Mouse (Mus musculus): ENCODE results near the gene Pnkp. TPM values are rescaled to one million over a fixed set of nuclear protein-coding genes. Genes with fewer than 3 reads are reported as not detected.

Pnkp gene
- polyA plus RNA-seq, 1 experiment from 2014 or later: 21.6 TPM

DNA sequence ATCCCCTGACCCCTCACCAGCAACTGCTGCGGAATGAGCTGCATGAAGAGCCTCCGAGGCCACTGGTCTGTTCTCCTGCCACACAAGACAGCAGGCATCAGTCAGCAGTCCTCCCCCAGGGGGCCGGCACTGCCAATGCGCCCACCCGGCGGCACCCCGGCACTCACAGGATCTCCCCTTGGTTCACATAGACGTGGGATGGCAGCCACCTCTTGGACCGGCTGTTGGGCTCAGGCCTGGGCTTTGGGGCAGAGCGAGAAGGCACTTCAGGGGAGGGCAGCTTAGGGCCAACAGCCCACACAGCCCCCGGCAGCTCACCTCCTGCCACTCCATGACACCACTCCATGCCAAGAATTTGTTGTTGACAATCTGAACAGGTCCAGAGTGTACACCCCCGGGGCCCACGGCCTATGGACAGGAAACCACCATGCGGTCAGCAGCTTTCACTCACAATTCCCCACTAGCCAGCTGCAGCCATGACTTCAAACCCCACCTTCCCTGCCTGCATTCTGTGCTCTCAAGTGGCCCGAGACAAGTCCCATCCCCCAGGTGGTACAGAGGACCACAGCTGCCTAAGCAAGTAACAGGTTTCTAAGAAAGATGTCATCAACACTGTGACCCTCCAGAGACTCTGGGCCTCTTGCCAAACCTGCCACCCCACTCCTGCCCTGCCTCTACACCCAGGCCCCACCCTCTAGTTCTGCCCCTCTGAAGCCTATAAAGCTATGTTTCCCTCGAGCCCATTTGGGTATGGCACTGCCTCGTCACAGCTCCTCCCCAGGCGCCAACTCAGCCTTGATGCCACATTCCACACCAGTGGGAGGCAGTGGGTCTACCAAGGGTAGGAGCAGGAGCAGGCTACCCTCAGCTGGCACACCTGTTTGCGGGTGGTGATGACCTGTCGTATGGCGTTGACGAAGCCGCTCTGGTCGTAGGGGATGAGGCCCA lies 7.9 kb downstream of the Pnkp start:
- H3K27ac ChIP-seq (replicated peaks; ENCODE audit: low read depth, low read length): no peak overlapping the region
- H3K4me1 ChIP-seq (ENCODE audit: control insufficient read depth, insufficient read depth, low read length): peaks cover 6% of the 10 kb centered on the region; the same call in 1 of the 2 replicates
- H3K27me3 ChIP-seq (ENCODE audit: control insufficient read depth, insufficient read depth, low read length): no peaks in the 10 kb centered on the region
- H3K36me3 ChIP-seq (replicated peaks; ENCODE audit: control insufficient read depth, insufficient read depth, low read depth, low read length): peaks cover 23% of the 10 kb centered on the region
- H3K9me3 ChIP-seq (replicated peaks; ENCODE audit: control insufficient read depth, low read length): no peaks in the 10 kb centered on the region
- 88% methylated on average over 24 of the region's 24 CpGs for WGBS
- ATAC-seq (replicated peaks; ENCODE audit: insufficient number of reproducible peaks, low FRiP score, low TSS enrichment, low read depth) (no peak), DNase-seq (ENCODE audit: low spot score) (no peak)
- no peak overlapping the region for H3K9ac ChIP-seq (replicated peaks; ENCODE audit: low read length)
- no peak overlapping the region for H3K4me2 ChIP-seq (ENCODE audit: low read depth, low read length)
- no peak overlapping the region for H3K4me3 ChIP-seq (ENCODE audit: low read depth, low read length)

DNA sequence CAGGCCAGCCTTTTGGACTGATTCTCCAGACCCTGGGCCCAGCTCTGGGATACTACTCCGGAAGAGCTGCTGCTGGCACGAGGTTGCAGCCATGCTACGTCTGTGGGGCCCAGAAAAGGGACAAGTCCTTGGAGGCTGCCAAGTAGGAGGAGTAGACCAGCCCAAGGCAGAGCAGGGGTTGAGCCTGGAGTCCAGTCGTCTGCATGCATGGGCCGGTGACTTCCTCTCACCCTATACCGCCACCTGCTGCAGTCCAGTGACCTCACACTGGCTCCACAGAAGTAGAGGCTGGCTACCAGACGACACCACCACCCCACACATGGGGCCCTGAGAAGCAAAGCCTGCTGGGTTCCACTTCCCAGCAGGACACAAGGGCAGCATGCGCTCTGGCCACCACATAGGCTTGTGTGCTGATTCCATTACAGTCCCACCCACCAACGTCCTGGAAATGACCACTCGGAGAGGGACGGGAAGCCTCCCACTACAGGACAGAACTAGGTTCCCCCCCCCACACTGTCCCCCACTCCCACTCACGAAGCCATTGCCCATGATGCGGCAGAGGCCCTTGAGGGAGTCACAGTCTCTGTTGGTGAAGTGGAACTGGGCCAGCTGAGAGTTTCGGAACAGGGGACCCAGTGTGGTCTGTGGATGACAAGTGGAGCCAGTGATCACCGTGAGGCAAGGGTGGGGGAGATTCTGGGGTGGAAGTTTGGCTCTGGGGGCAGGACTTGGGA lies 9.5 kb downstream of the Pnkp start:
- DNase-seq (ENCODE audit: low spot score) (no peak), ATAC-seq (replicated peaks; ENCODE audit: insufficient number of reproducible peaks, low FRiP score, low TSS enrichment, low read depth) (no peak)
- WGBS: 69% methylated on average over 15 of the region's 15 CpGs
- Histone ChIP-seq H3K27me3 (ENCODE audit: control insufficient read depth, insufficient read depth, low read length) (no peaks in the 10 kb centered on the region), H3K36me3 (replicated peaks; ENCODE audit: control insufficient read depth, insufficient read depth, low read depth, low read length) (peaks cover 23% of the 10 kb centered on the region), H3K4me2 (ENCODE audit: low read depth, low read length) (peak overlapping the region; percentile 4; the same call in 1 of the 2 replicates), H3K4me1 (ENCODE audit: control insufficient read depth, insufficient read depth, low read length) (peaks cover 6% of the 10 kb centered on the region; the same call in 1 of the 2 replicates), H3K9ac (replicated peaks; ENCODE audit: low read length) (0 out of 2 replicates have a peak overlapping the region, but pooled peaks have one; percentile 13), H3K4me3 (ENCODE audit: low read depth, low read length) (no peak overlapping the region), H3K9me3 (replicated peaks; ENCODE audit: control insufficient read depth, low read length) (no peaks in the 10 kb centered on the region), H3K27ac (replicated peaks; ENCODE audit: low read depth, low read length) (no peak overlapping the region)

- H3K9me3 ChIP-seq (replicated peaks; ENCODE audit: control insufficient read depth, low read length): no peaks in the 10 kb centered on the region
- H3K4me3 ChIP-seq (ENCODE audit: low read depth, low read length): peak overlapping the region; percentile 97
- H3K4me1 ChIP-seq (ENCODE audit: control insufficient read depth, insufficient read depth, low read length): peaks cover 6% of the 10 kb centered on the region; the same call in 1 of the 2 replicates
- ATAC-seq (replicated peaks; ENCODE audit: insufficient number of reproducible peaks, low FRiP score, low TSS enrichment, low read depth) (no peak), DNase-seq (ENCODE audit: low spot score) (no peak)
- no peaks in the 10 kb centered on the region for H3K27me3 ChIP-seq (ENCODE audit: control insufficient read depth, insufficient read depth, low read length)
- peak overlapping the region; percentile 39 for H3K9ac ChIP-seq (replicated peaks; ENCODE audit: low read length)
- peak overlapping the region; percentile 90 for H3K4me2 ChIP-seq (ENCODE audit: low read depth, low read length)
- no peak overlapping the region for H3K27ac ChIP-seq (replicated peaks; ENCODE audit: low read depth, low read length)
- 75% methylated on average over 19 of the region's 19 CpGs for WGBS
- H3K36me3 ChIP-seq (replicated peaks; ENCODE audit: control insufficient read depth, insufficient read depth, low read depth, low read length): peaks cover 22% of the 10 kb centered on the region
These were observed 10.2 kb downstream of the Pnkp start for GRCm38 (mm10) chr7:44867010-44867702.

DNA sequence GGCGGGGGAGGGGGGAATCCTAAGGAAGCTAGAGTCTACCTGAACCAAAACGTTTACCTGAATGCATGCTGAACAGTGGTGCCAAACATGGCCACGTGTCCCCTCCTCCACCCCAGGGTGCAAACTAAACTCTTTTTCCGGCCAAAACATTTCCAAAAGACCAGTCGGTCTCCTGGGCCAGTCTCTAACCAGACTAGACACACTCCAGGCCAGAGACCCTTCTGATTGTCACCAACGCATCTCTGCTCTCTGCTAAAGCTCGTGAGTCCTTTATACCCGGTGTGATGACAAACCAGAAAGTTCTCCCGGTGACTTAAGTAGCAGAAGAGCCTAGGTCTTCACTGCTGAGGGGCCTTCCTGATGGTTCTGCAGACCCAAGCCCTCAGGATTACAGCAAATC lies 10.9 kb downstream of the Pnkp start:
- Histone ChIP-seq H3K4me1 (ENCODE audit: control insufficient read depth, insufficient read depth, low read length) (peaks cover 6% of the 10 kb centered on the region; the same call in 1 of the 2 replicates), H3K27me3 (ENCODE audit: control insufficient read depth, insufficient read depth, low read length) (no peaks in the 10 kb centered on the region), H3K36me3 (replicated peaks; ENCODE audit: control insufficient read depth, insufficient read depth, low read depth, low read length) (peaks cover 16% of the 10 kb centered on the region), H3K9ac (replicated peaks; ENCODE audit: low read length) (peak overlapping the region; percentile 99), H3K4me2 (ENCODE audit: low read depth, low read length) (peak overlapping the region; percentile 90), H3K9me3 (replicated peaks; ENCODE audit: control insufficient read depth, low read length) (no peaks in the 10 kb centered on the region), H3K27ac (replicated peaks; ENCODE audit: low read depth, low read length) (no peak overlapping the region), H3K4me3 (ENCODE audit: low read depth, low read length) (peak overlapping the region; percentile 97)
- no peak for ATAC-seq (replicated peaks; ENCODE audit: insufficient number of reproducible peaks, low FRiP score, low TSS enrichment, low read depth)
- no peak for DNase-seq (ENCODE audit: low spot score)
- WGBS: 56% methylated on average over 9 of the region's 9 CpGs

DNA sequence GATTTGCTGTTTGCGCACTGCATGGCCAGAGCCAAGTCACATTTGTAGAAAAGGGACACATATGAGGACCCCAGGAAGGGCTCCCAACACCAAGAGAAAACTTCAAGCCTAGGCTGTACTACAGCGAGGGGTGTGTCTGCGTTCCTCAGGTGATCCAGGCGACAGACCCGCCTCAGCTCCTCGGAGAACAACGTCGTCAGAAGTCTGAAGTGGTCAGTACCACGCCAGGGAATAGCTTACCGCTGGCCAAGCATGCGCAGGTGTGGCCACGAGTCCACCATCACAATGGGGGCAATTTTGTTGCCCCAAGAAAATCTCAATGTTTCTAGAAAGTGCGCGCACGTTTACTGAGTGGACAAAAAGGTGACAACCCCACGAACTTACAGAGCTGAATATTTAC lies 11.5 kb downstream of the Pnkp start:
- peak overlapping the region; percentile 90 for H3K4me2 ChIP-seq (ENCODE audit: low read depth, low read length)
- WGBS: 7% methylated on average over 16 of the region's 16 CpGs
- ATAC-seq (replicated peaks; ENCODE audit: insufficient number of reproducible peaks, low FRiP score, low TSS enrichment, low read depth): no peak
- peak overlapping the region; percentile 97 for H3K4me3 ChIP-seq (ENCODE audit: low read depth, low read length)
- no peaks in the 10 kb centered on the region for H3K9me3 ChIP-seq (replicated peaks; ENCODE audit: control insufficient read depth, low read length)
- H3K4me1 ChIP-seq (ENCODE audit: control insufficient read depth, insufficient read depth, low read length): peaks cover 6% of the 10 kb centered on the region; the same call in 1 of the 2 replicates
- no peaks in the 10 kb centered on the region for H3K27me3 ChIP-seq (ENCODE audit: control insufficient read depth, insufficient read depth, low read length)
- H3K36me3 ChIP-seq (replicated peaks; ENCODE audit: control insufficient read depth, insufficient read depth, low read depth, low read length): peaks cover 9% of the 10 kb centered on the region
- DNase-seq (ENCODE audit: low spot score): no peak
- no peak overlapping the region for H3K27ac ChIP-seq (replicated peaks; ENCODE audit: low read depth, low read length)
- H3K9ac ChIP-seq (replicated peaks; ENCODE audit: low read length): peak overlapping the region; percentile 99

DNA sequence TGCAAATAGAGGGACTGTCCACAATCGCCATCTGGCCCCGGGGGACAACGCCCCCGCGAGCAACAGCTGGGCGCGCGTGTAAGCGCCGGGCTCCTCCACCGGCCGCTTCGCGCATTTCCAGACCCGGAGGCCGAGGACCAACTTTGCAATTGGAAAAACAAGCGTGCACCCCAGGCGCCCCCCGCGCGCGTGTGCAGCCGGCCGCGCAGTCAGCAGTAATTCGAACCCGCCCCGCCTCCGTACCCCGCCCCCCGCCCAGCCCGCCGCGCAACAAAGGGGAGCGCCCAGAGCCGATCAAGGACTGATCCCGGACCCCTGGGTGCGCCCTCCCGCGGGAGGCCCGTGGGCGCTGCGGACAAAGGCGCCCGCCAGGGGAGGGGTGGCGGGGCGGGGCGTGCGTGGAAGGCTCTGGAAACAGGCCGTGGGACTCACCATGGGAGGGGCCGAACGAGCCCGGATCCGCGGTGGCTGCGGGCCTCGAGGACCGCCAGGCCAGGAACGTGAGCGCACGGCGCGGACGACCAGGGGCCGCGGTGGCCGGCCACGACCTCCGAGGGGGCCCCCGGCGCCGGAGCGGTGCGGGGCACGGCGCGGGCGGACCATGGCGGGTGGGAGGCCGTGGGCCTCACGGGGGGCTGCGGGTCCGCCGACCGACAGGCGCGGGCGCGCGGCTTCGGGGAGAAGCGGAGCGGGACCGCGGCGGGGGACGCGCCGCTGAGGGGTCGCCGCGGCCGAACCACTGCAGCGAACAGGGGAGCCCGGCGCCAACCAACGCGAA lies 12.2 kb downstream of the Pnkp start:
- Histone ChIP-seq H3K36me3 (replicated peaks; ENCODE audit: control insufficient read depth, insufficient read depth, low read depth, low read length) (peaks cover 4% of the 10 kb centered on the region), H3K27me3 (ENCODE audit: control insufficient read depth, insufficient read depth, low read length) (no peaks in the 10 kb centered on the region), H3K4me1 (ENCODE audit: control insufficient read depth, insufficient read depth, low read length) (peaks cover 6% of the 10 kb centered on the region; the same call in 1 of the 2 replicates), H3K4me2 (ENCODE audit: low read depth, low read length) (peak overlapping the region; percentile 90), H3K27ac (replicated peaks; ENCODE audit: low read depth, low read length) (peak overlapping the region; percentile 100), H3K4me3 (ENCODE audit: low read depth, low read length) (peak overlapping the region; percentile 97), H3K9me3 (replicated peaks; ENCODE audit: control insufficient read depth, low read length) (no peaks in the 10 kb centered on the region), H3K9ac (replicated peaks; ENCODE audit: low read length) (peak overlapping the region; percentile 99)
- DNase-seq (ENCODE audit: low spot score) (peak; percentile 79), ATAC-seq (replicated peaks; ENCODE audit: insufficient number of reproducible peaks, low FRiP score, low TSS enrichment, low read depth) (peak; percentile 26)
- WGBS: under 1% methylated on average over 89 of the region's 108 CpGs
